Mouse (Mus musculus) kidney, adult 8-10 months (tissue): ENCODE results near the gene Cdc14b.
"Not testable (repeated sequence)": the region's sequence is repeated elsewhere in the genome, so short reads cannot be mapped to it uniquely, and the experiment has no call there.

Experiments
- DNase-seq, 2 experiments: peaks; one replicate each; pipeline ENCODE4 v3.0.0; 2022

The Cdc14b gene

GRCm38 (mm10) chr13:64273352-64273751 lies 1.7 kb downstream of the Cdc14b start:
- DNase-seq = no peak

- no peak for DNase-seq
Observed at GRCm38 (mm10) chr13:64268384-64268783, 6.7 kb downstream of the Cdc14b start.

GRCm38 (mm10) chr13:64267151-64267550 lies 7.9 kb downstream of the Cdc14b start:
- DNase-seq = no peak

- no peak for DNase-seq
Observed at GRCm38 (mm10) chr13:64264586-64264985, 10.5 kb downstream of the Cdc14b start.

- peak in 1 of 2 experiments; percentile 25 for DNase-seq
Observed at GRCm38 (mm10) chr13:64259903-64260302, 15.2 kb downstream of the Cdc14b start.

- no peak for DNase-seq
Observed at GRCm38 (mm10) chr13:64258516-64258821, 16.6 kb downstream of the Cdc14b start.

GRCm38 (mm10) chr13:64257814-64258515 lies 17.1 kb downstream of the Cdc14b start:
- DNase-seq = no peak

- DNase-seq = no peak
Observed at GRCm38 (mm10) chr13:64257010-64257813, 17.9 kb downstream of the Cdc14b start.

- not testable (repeated sequence) for DNase-seq
Observed at GRCm38 (mm10) chr13:64254185-64254584, 20.9 kb downstream of the Cdc14b start.

GRCm38 (mm10) chr13:64253697-64254096 lies 21.4 kb downstream of the Cdc14b start:
- no peak for DNase-seq

GRCm38 (mm10) chr13:64252147-64252546 lies 22.9 kb downstream of the Cdc14b start:
- DNase-seq = no peak

- DNase-seq = peak; percentile 36 to 71
Observed at GRCm38 (mm10) chr13:64250363-64250762, 24.7 kb downstream of the Cdc14b start.

GRCm38 (mm10) chr13:64248775-64249524 lies 26.1 kb downstream of the Cdc14b start:
- DNase-seq = peak; percentile 87 to 93

- peak; percentile 82 for DNase-seq
Observed at GRCm38 (mm10) chr13:64248161-64248774, 26.8 kb downstream of the Cdc14b start.

- no peak for DNase-seq
Observed at GRCm38 (mm10) chr13:64246106-64246505, 29.0 kb downstream of the Cdc14b start.

- no peak for DNase-seq
Observed at GRCm38 (mm10) chr13:64244685-64245261, 30.3 kb downstream of the Cdc14b start.

GRCm38 (mm10) chr13:64242721-64243120 lies 32.4 kb downstream of the Cdc14b start:
- DNase-seq = no peak

- no peak for DNase-seq
Observed at GRCm38 (mm10) chr13:64240626-64241025, 34.5 kb downstream of the Cdc14b start.

- peak in 1 of 2 experiments; percentile 45 for DNase-seq
Observed at GRCm38 (mm10) chr13:64237681-64238157, 37.4 kb downstream of the Cdc14b start.

- peak; percentile 28 to 61 for DNase-seq
Observed at GRCm38 (mm10) chr13:64237000-64237680, 38.0 kb downstream of the Cdc14b start.

- DNase-seq = no peak
Observed at GRCm38 (mm10) chr13:64235777-64236176, 39.3 kb downstream of the Cdc14b start.
